Mouse (Mus musculus) liver, adult 2 months (tissue): ENCODE results near the gene Vps35l. TPM values are rescaled to one million over a fixed set of nuclear protein-coding genes. Genes with fewer than 3 reads are reported as not detected.
A peak's percentile ranks its signal among the peaks of the same experiment; 100 is the strongest.

ENCODE experiments used
- DNase-seq: peaks from one replicate; pipeline ENCODE4 v3.0.0-alpha.2; 2011; ENCODE audit warnings: low read depth, low spot score; ENCODE audit errors: extremely low read depth
- H3K27ac ChIP-seq: fragments of 200-500 bp; replicated peaks from 2 replicates; pipeline ENCODE4 v1.5.1; 2012; ENCODE audit warnings: low read depth, mild to moderate bottlenecking, control low read depth, inconsistent platforms, low read length; ENCODE audit not compliant: insufficient read depth
- H3K27me3 ChIP-seq: fragments of 200-500 bp; 2 replicates; pipeline ENCODE4 v1.6.1; 2012; ENCODE audit warnings: mild to moderate bottlenecking, moderate library complexity, low read length, inconsistent platforms; ENCODE audit not compliant: control insufficient read depth, insufficient read depth
- H3K36me3 ChIP-seq: fragments of 200-500 bp; 2 replicates; pipeline ENCODE4 v1.6.1; 2012; ENCODE audit warnings: low read length, inconsistent platforms; ENCODE audit not compliant: control insufficient read depth, insufficient read depth
- H3K4me1 ChIP-seq: fragments of 200-500 bp; 2 replicates; pipeline ENCODE4 v1.6.1; 2011; ENCODE audit warnings: low read length; ENCODE audit not compliant: control insufficient read depth, insufficient read depth
- H3K4me3 ChIP-seq: fragments of 200-500 bp; 2 replicates; pipeline ENCODE4 v1.5.1; 2011; ENCODE audit warnings: low read depth, mild to moderate bottlenecking, control low read depth, low read length, moderate library complexity; ENCODE audit not compliant: insufficient read depth
- H3K79me2 ChIP-seq: fragments of 200-500 bp; 2 replicates; pipeline ENCODE4 v1.6.1; 2012; ENCODE audit warnings: inconsistent platforms, mild to moderate bottlenecking, low read length, moderate library complexity; ENCODE audit not compliant: control insufficient read depth, insufficient read depth
- H3K9ac ChIP-seq: fragments of 200-500 bp; 2 replicates; pipeline ENCODE4 v1.6.1; 2012; ENCODE audit warnings: low read depth, mild to moderate bottlenecking, control low read depth, inconsistent platforms, low read length
- CTCF ChIP-seq: fragments of 200-500 bp; IDR thresholded peaks from 2 replicates; pipeline ENCODE4 v1.5.1; 2011; ENCODE audit warnings: low read depth, low read length, control low read depth
- POLR2A ChIP-seq: fragments of 200-500 bp; IDR thresholded peaks from 2 replicates; pipeline ENCODE4 v1.6.1; 2011; ENCODE audit warnings: low read length, control low read depth; ENCODE audit not compliant: insufficient read depth; ENCODE audit errors: extremely low read depth
- WGBS: fragments of 180-500 bp; shearing (Covaris S2); methylation state at CpG from one replicate; pipeline ENCODE4 v1.1.7; 2018; 5-methylcytosine and 5-hydroxymethylcytosine counted together
- polyA plus RNA-seq: library from polyadenylated mRNA; depleted of rRNA; stranded (reverse); fragments of >200 nt; gene quantifications from 2 replicates; pipeline ENCODE4 v1.2.3, GENCODE M21; 2012
- total RNA-seq: library from RNA; depleted of rRNA; stranded (reverse); fragments of >200 nt; gene quantifications from 2 replicates; pipeline ENCODE4 v1.2.3, GENCODE M21; 2014

Gene Vps35l
- total and polyA plus RNA-seq, 2 experiments = 16.3 to 22.3 TPM

GRCm38 (mm10) chr7:118704001-118704850 lies 35.8 kb upstream of the Vps35l start:
- DNase-seq = peak; percentile 94
- Histone ChIP-seq H3K27me3 (no peaks in the 10 kb centered on the region), H3K4me3 (peak overlapping the region; percentile 81), H3K4me1 (peaks cover 35% of the 10 kb centered on the region), H3K9ac (peak overlapping the region; percentile 91), H3K36me3 (peaks cover 1% of the 10 kb centered on the region; the same call in 1 of the 2 replicates), H3K27ac (peak overlapping the region; percentile 100), H3K79me2 (peaks cover 15% of the 10 kb centered on the region; the same call in 1 of the 2 replicates)
- TF ChIP-seq CTCF (no peak), POLR2A (no peak)
- WGBS = 29% methylated on average over 9 of the region's 9 CpGs

GRCm38 (mm10) chr7:118705101-118705961 lies 34.7 kb upstream of the Vps35l start, which contains the start of gene Gde1:
Gde1 (minus strand) TSS chr7:118705778.
- DNase-seq = peak; percentile 82
- H3K27me3 ChIP-seq = no peaks in the 10 kb centered on the region
- peaks cover 12% of the 10 kb centered on the region; the same call in 1 of the 2 replicates for H3K79me2 ChIP-seq
- WGBS = under 1% methylated on average over 66 of the region's 66 CpGs
- H3K36me3 ChIP-seq = peaks cover 1% of the 10 kb centered on the region; the same call in 1 of the 2 replicates
- TF ChIP-seq CTCF (no peak), POLR2A (peak; percentile 91)
- peaks cover 26% of the 10 kb centered on the region for H3K4me1 ChIP-seq
- peak within 1 kb of the TSS; percentile 91 for H3K9ac ChIP-seq
- peak within 1 kb of the TSS; percentile 100 for H3K27ac ChIP-seq
- H3K4me3 ChIP-seq = peak within 1 kb of the TSS; percentile 81

GRCm38 (mm10) chr7:118706051-118706450 lies 34.0 kb upstream of the Vps35l start:
- Histone ChIP-seq H3K4me1 (peaks cover 23% of the 10 kb centered on the region; the same call in 1 of the 2 replicates), H3K4me3 (no peak overlapping the region), H3K36me3 (0 out of 2 replicates have a peak, but pooled peaks cover 1% of the 10 kb centered on the region), H3K27me3 (no peaks in the 10 kb centered on the region), H3K9ac (peak overlapping the region; percentile 9; the same call in 1 of the 2 replicates), H3K79me2 (peaks cover 9% of the 10 kb centered on the region; the same call in 1 of the 2 replicates), H3K27ac (peak overlapping the region; percentile 78)
- WGBS = 18% methylated on average over 6 of the region's 6 CpGs
- no peak for TF ChIP-seq POLR2A
- TF ChIP-seq CTCF = no peak
- DNase-seq = no peak

DNA sequence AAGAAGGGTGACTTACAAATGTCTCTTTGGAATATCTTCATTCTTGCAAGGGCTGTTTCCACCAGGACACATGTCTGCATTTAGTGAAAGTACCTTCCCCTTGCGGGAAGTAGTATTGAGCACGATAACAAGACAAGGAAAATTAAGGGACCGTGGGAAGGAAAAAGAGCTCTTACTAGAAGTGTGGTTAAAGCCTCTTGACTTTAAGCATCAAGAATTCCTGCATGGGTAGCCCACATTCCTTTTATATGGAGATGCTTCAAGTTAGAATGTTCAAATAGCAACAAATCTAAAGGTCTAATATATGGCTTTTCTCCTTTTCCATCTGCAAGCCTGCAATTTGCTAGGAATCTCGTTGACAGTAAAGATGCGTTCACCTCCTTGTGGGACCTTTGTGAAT lies 33.5 kb upstream of the Vps35l start:
- Histone ChIP-seq H3K27me3 (no peaks in the 10 kb centered on the region), H3K79me2 (peaks cover 9% of the 10 kb centered on the region; the same call in 1 of the 2 replicates), H3K4me1 (peaks cover 20% of the 10 kb centered on the region; the same call in 1 of the 2 replicates), H3K4me3 (no peak overlapping the region), H3K27ac (no peak overlapping the region), H3K9ac (no peak overlapping the region), H3K36me3 (0 out of 2 replicates have a peak, but pooled peaks cover 1% of the 10 kb centered on the region)
- TF ChIP-seq CTCF (no peak), POLR2A (no peak)
- DNase-seq = no peak
- WGBS = 94% methylated on average over 5 of the region's 5 CpGs

DNA sequence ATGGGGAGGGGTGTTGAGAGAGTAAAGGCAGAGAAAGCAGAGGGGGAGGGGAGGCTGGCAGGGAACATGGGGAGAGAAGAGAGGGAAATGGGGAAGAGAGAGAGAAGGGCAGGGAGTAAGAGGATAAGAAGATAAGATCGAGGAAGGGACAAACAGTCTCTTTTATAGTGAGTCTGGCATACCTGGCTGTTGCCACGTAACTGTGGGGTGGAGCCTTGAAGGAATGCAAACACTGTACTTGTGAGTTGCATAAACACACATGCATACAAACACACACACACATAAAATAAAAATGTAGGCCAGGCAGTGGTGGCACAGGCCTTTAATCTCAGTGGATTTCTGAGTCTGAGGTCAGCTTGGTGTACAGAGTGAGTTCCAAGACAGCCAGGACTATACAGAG lies 32.8 kb upstream of the Vps35l start:
- DNase-seq = no peak
- no peaks in the 10 kb centered on the region for H3K27me3 ChIP-seq
- no peak overlapping the region for H3K9ac ChIP-seq
- 0 out of 2 replicates have a peak, but pooled peaks cover 1% of the 10 kb centered on the region for H3K36me3 ChIP-seq
- peaks cover 18% of the 10 kb centered on the region; the same call in 1 of the 2 replicates for H3K4me1 ChIP-seq
- no peak for TF ChIP-seq CTCF
- no peak for TF ChIP-seq POLR2A
- H3K27ac ChIP-seq = no peak overlapping the region
- no peak overlapping the region for H3K4me3 ChIP-seq
- WGBS = 24% methylated on average over 2 of the region's 2 CpGs
- H3K79me2 ChIP-seq = peaks cover 9% of the 10 kb centered on the region; the same call in 1 of the 2 replicates
